Mouse (Mus musculus) midbrain, embryonic 11.5 days (tissue): ENCODE measurements around the gene Abcc1. TPM values are rescaled to one million over a fixed set of nuclear protein-coding genes. Genes with fewer than 3 reads are reported as not detected.

ENCODE experiments used
- ATAC-seq: fragments of 200-750 bp; cut with Nextera tagmentation; 2 replicates; pipeline ENCODE4 v1.8.0; 2017; ENCODE audit warnings: moderate TSS enrichment, moderate library complexity; ENCODE audit not compliant: low FRiP score
- DNase-seq: peaks from one replicate; pipeline ENCODE4 v3.0.0; 2015; ENCODE audit warnings: low spot score; ENCODE audit errors: missing footprints
- H3K27ac ChIP-seq: fragments of 300-500 bp; sonication (generic); 2 replicates; pipeline ENCODE4 v1.5.1; 2014; ENCODE audit warnings: low read depth, low read length
- H3K27me3 ChIP-seq: fragments of 300-500 bp; sonication (generic); 2 replicates; pipeline ENCODE4 v1.6.1; 2014; ENCODE audit warnings: mild to moderate bottlenecking, low read length, moderate library complexity, mixed read lengths; ENCODE audit not compliant: control insufficient read depth, insufficient read depth
- H3K36me3 ChIP-seq: fragments of 300-500 bp; sonication (generic); 2 replicates; pipeline ENCODE4 v1.6.1; 2014; ENCODE audit warnings: mild to moderate bottlenecking, low read length, moderate library complexity, mixed read lengths; ENCODE audit not compliant: control insufficient read depth, insufficient read depth
- H3K4me1 ChIP-seq: fragments of 300-500 bp; sonication (generic); 2 replicates; pipeline ENCODE4 v1.6.1; 2014; ENCODE audit warnings: low read length; ENCODE audit not compliant: control insufficient read depth, insufficient read depth
- H3K4me2 ChIP-seq: fragments of 300-500 bp; sonication (generic); 2 replicates; pipeline ENCODE4 v1.6.1; 2014; ENCODE audit warnings: mild to moderate bottlenecking, moderate library complexity
- H3K4me3 ChIP-seq: fragments of 300-500 bp; sonication (generic); 2 replicates; pipeline ENCODE4 v1.5.1; 2014; ENCODE audit warnings: low read depth, low read length
- H3K9ac ChIP-seq: fragments of 300-500 bp; sonication (generic); 2 replicates; pipeline ENCODE4 v1.6.1; 2014; ENCODE audit warnings: low read length
- H3K9me3 ChIP-seq: fragments of 300-500 bp; sonication (generic); 2 replicates; pipeline ENCODE4 v1.6.1; 2016; ENCODE audit warnings: low read length; ENCODE audit not compliant: control insufficient read depth
- WGBS: fragments of 180-500 bp; shearing (Covaris S2); extraction: QIAGEN DNeasy Blood & Tissue Kit; methylation state at CpG from one replicate; pipeline ENCODE4 v1.1.7; 2014; 5-methylcytosine and 5-hydroxymethylcytosine counted together
- polyA plus RNA-seq: library from polyadenylated mRNA; unstranded; fragments of >200 nt; fragmentation: Nextera tagmentation; extraction: Ambion mirVana; gene quantifications from 2 replicates; pipeline ENCODE4 v1.2.1, GENCODE M21; 2014

Abcc1 gene
- polyA plus RNA-seq, 1 experiment from 2014 or later = 5.4 TPM

GRCm38 (mm10) chr16:14483221-14483620 lies 121.9 kb downstream of the Abcc1 start:
- Histone ChIP-seq H3K9me3 (no peaks in the 10 kb centered on the region), H3K4me1 (no peaks in the 10 kb centered on the region), H3K9ac (no peak overlapping the region), H3K27me3 (no peaks in the 10 kb centered on the region), H3K27ac (no peak overlapping the region), H3K36me3 (no peaks in the 10 kb centered on the region), H3K4me3 (no peak overlapping the region), H3K4me2 (no peak overlapping the region)
- DNase-seq = no peak
- 85% methylated on average over 1 of the region's 1 CpGs for WGBS
- ATAC-seq = no peak

DNA sequence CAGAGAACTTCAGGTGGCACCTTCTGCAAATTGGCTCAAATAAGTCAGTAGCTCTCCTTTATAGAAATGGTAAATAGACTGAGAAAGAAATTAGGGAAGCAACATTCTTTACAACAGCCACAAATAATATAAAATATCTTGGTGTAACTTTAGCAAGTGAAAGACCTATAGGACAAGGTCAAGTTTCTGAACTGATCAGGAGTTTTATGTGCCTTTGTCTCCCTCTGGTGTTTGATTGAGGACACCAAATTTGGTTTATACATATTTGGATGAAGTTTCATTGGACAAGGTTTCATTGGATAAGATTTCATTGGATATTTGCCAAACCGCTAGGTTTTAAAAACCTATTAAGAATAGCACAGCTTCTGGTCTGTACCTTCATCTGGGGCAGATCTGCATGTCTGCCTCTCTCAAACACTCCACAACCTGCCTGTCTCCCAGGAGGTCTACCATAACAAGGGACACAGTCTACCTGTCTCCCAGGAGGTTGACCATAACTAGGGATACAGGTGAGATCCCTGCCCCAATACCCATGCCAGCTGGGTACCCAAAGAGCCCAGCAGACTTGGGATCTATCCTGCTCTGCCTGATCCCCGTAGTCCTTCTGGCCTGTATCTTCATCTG lies 132.2 kb downstream of the Abcc1 start:
- DNase-seq = no peak
- no peak for ATAC-seq
- no peaks in the 10 kb centered on the region for H3K4me1 ChIP-seq

DNA sequence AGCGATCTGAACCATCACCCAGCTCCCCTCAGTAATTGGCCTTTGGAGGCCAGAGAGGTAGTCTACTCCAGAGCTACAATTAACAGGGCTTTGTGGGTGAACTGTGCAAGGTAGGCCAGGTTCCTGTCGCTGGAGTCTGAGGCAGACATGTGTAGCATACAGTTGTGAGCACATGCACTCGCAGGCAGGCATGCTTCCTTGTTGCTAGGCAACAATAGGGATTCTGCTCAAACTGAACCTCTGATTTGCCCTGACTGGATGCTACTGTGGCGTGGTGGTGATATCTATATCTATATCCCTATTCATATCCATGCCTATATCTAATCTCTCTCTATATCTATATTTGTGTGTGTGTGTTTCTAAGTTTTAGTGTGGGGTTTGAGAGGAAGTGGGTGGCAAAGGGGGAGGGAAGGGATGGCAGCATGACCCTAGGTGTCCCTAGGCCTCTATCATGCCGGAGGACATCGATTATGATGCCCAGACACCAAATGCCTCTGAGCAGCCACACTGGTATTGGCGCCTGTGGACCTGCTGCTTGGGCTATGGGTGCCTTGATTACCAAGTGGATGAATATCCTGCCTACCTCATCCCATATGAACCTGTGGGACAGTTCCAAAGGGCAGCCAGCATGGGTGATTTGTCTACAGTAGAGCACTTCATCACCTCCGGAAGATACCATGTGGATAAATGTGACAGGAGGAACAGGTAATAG lies 140.4 kb downstream of the Abcc1 start:
- no peaks in the 10 kb centered on the region for H3K27me3 ChIP-seq
- no peaks in the 10 kb centered on the region for H3K36me3 ChIP-seq
- H3K4me2 ChIP-seq = no peak overlapping the region
- WGBS = 88% methylated on average over 8 of the region's 8 CpGs
- no peak overlapping the region for H3K9ac ChIP-seq
- H3K27ac ChIP-seq = no peak overlapping the region
- H3K4me1 ChIP-seq = no peaks in the 10 kb centered on the region
- no peak for ATAC-seq
- DNase-seq = no peak
- no peaks in the 10 kb centered on the region for H3K9me3 ChIP-seq
- H3K4me3 ChIP-seq = no peak overlapping the region

More for the DNA sequence above, 132.2 kb downstream of the Abcc1 start:
- no peak overlapping the region for H3K4me3 ChIP-seq
- H3K9me3 ChIP-seq = no peaks in the 10 kb centered on the region
- WGBS = 94% methylated on average over 2 of the region's 2 CpGs
- H3K27ac ChIP-seq = no peak overlapping the region
- no peaks in the 10 kb centered on the region for H3K36me3 ChIP-seq
- no peak overlapping the region for H3K9ac ChIP-seq
- H3K4me2 ChIP-seq = no peak overlapping the region
- H3K27me3 ChIP-seq = no peaks in the 10 kb centered on the region

DNA sequence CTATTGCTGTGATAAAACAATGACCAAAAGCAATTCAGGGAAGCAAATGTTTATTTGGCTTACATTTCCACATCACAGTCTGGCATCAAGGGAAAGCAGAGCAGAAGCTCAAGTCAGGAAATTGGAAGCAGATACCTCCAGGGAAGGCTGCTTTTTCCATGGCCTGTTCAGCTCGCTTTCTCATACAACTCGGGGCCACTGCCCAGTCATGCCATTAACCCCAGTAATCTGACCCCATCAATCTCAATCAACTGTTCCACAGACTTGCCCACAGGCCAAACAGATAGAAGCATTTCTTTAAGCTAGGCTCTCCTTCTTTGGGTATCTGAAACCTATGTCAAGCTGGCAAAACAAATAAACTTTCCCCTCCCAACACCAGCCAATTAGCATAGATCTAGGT lies 145.1 kb downstream of the Abcc1 start:
- no peaks in the 10 kb centered on the region for H3K4me1 ChIP-seq
- H3K27me3 ChIP-seq = no peaks in the 10 kb centered on the region
- H3K4me3 ChIP-seq = no peak overlapping the region
- H3K9ac ChIP-seq = no peak overlapping the region
- no peak for ATAC-seq
- DNase-seq = no peak
- no peak overlapping the region for H3K4me2 ChIP-seq
- 76% methylated on average over 2 of the region's 2 CpGs for WGBS
- no peak overlapping the region for H3K27ac ChIP-seq
- no peaks in the 10 kb centered on the region for H3K36me3 ChIP-seq
- no peaks in the 10 kb centered on the region for H3K9me3 ChIP-seq

Other genes starting within 250 kb of the Abcc1 start
- 176 and 181 TPM in 2 replicates for gene Nde1, start 198.3 kb upstream of the Abcc1 start, polyA plus RNA-seq
- gene Marf1, start 198.2 kb upstream of the Abcc1 start, polyA plus RNA-seq = 17.4 and 17.6 TPM in 2 replicates
- gene Myh11, start 70.2 kb upstream of the Abcc1 start, polyA plus RNA-seq = 0.18 and 0.26 TPM in 2 replicates
- gene Fopnl, start 44.2 kb upstream of the Abcc1 start, polyA plus RNA-seq = 174 and 194 TPM in 2 replicates
- not detected in 2 replicates for gene A630010A05Rik, start 200.8 kb downstream of the Abcc1 start, polyA plus RNA-seq